Mouse (Mus musculus) E14TG2a.4 (cell line): Measurements from ENCODE around the gene Bcl9l.

Source experiments
- H3K27me3 ChIP-seq: 2 replicates; pipeline ENCODE4 v1.6.1; 2014; ENCODE audit warnings: low read length, control low read depth; ENCODE audit not compliant: insufficient read depth
- H3K36me3 ChIP-seq: 2 replicates; pipeline ENCODE4 v1.6.1; 2014; ENCODE audit warnings: low read length, control low read depth; ENCODE audit not compliant: insufficient read depth
- H3K4me1 ChIP-seq: replicated peaks from 2 replicates; pipeline ENCODE4 v1.6.1; 2014; ENCODE audit warnings: low read depth, low read length, control low read depth
- H3K4me3 ChIP-seq: replicated peaks from 2 replicates; pipeline ENCODE4 v1.5.1; 2014; ENCODE audit warnings: mild to moderate bottlenecking, low read length
- H3K9me3 ChIP-seq: 2 replicates; pipeline ENCODE4 v1.6.1; 2014; ENCODE audit warnings: low read length, control low read depth
- CTCF ChIP-seq: conservative IDR thresholded peaks from 2 replicates; pipeline ENCODE4 v1.5.1; 2014; ENCODE audit warnings: low read length
- NANOG ChIP-seq: IDR thresholded peaks from 2 replicates; pipeline ENCODE4 v1.6.1; 2014; ENCODE audit warnings: borderline replicate concordance, low read length, mixed read lengths
- POU5F1 ChIP-seq: IDR thresholded peaks from 2 replicates; pipeline ENCODE4 v1.6.1; 2014; ENCODE audit warnings: low read length, borderline replicate concordance

Bcl9l gene

GRCm38 (mm10) chr9:44517368-44517767 lies 34.7 kb downstream of the Bcl9l start:
- TF ChIP-seq CTCF (no peak), NANOG (no peak)
- Histone ChIP-seq H3K9me3 (no peaks in the 10 kb centered on the region), H3K36me3 (no peaks in the 10 kb centered on the region), H3K4me1 (peaks cover 25% of the 10 kb centered on the region), H3K4me3 (no peak overlapping the region), H3K27me3 (peaks cover 3% of the 10 kb centered on the region; the same call in 1 of the 2 replicates)

GRCm38 (mm10) chr9:44518068-44518467 lies 35.4 kb downstream of the Bcl9l start:
- Histone ChIP-seq H3K27me3 (peaks cover 3% of the 10 kb centered on the region; the same call in 1 of the 2 replicates), H3K4me1 (peaks cover 22% of the 10 kb centered on the region), H3K4me3 (no peak overlapping the region)

GRCm38 (mm10) chr9:44521927-44522326 lies 39.3 kb downstream of the Bcl9l start:
- Histone ChIP-seq H3K9me3 (no peaks in the 10 kb centered on the region), H3K36me3 (no peaks in the 10 kb centered on the region), H3K4me3 (no peak overlapping the region), H3K27me3 (no peaks in the 10 kb centered on the region), H3K4me1 (no peaks in the 10 kb centered on the region)
- no peak for TF ChIP-seq POU5F1

More at GRCm38 (mm10) chr9:44518068-44518467, 35.4 kb downstream of the Bcl9l start:
- Histone ChIP-seq H3K9me3 (no peaks in the 10 kb centered on the region), H3K36me3 (no peaks in the 10 kb centered on the region)
- TF ChIP-seq POU5F1, result no peak
- no peak for TF ChIP-seq CTCF
- TF ChIP-seq NANOG, result no peak

- Histone ChIP-seq H3K27me3 (no peaks in the 10 kb centered on the region), H3K4me3 (no peak overlapping the region), H3K4me1 (no peaks in the 10 kb centered on the region), H3K9me3 (no peaks in the 10 kb centered on the region), H3K36me3 (no peaks in the 10 kb centered on the region)
- no peak for TF ChIP-seq POU5F1
- TF ChIP-seq CTCF, result no peak
- no peak for TF ChIP-seq NANOG
Observed at GRCm38 (mm10) chr9:44523686-44524085, 41.1 kb downstream of the Bcl9l start.

GRCm38 (mm10) chr9:44524235-44524826 lies 41.7 kb downstream of the Bcl9l start:
- Histone ChIP-seq H3K4me1 (no peaks in the 10 kb centered on the region), H3K4me3 (no peak overlapping the region), H3K9me3 (no peaks in the 10 kb centered on the region), H3K36me3 (no peaks in the 10 kb centered on the region), H3K27me3 (no peaks in the 10 kb centered on the region)
- no peak for TF ChIP-seq POU5F1
- no peak for TF ChIP-seq CTCF
- TF ChIP-seq NANOG, result no peak

GRCm38 (mm10) chr9:44525001-44525400 lies 42.4 kb downstream of the Bcl9l start:
- no peaks in the 10 kb centered on the region for H3K27me3 ChIP-seq
- H3K4me3 ChIP-seq, result no peak overlapping the region
- no peaks in the 10 kb centered on the region for H3K9me3 ChIP-seq
- no peaks in the 10 kb centered on the region for H3K36me3 ChIP-seq
- TF ChIP-seq CTCF, result no peak
- TF ChIP-seq NANOG, result no peak
- no peaks in the 10 kb centered on the region for H3K4me1 ChIP-seq

- Histone ChIP-seq H3K4me3 (no peak overlapping the region), H3K4me1 (no peaks in the 10 kb centered on the region), H3K27me3 (no peaks in the 10 kb centered on the region), H3K9me3 (no peaks in the 10 kb centered on the region), H3K36me3 (no peaks in the 10 kb centered on the region)
- TF ChIP-seq CTCF (no peak), POU5F1 (no peak), NANOG (no peak)
Observed at GRCm38 (mm10) chr9:44525589-44525988, 43.0 kb downstream of the Bcl9l start.

GRCm38 (mm10) chr9:44526337-44527112 lies 43.9 kb downstream of the Bcl9l start:
- Histone ChIP-seq H3K27me3 (no peaks in the 10 kb centered on the region), H3K36me3 (no peaks in the 10 kb centered on the region), H3K4me1 (no peaks in the 10 kb centered on the region), H3K9me3 (no peaks in the 10 kb centered on the region; the same call in 1 of the 2 replicates), H3K4me3 (no peak overlapping the region)
- TF ChIP-seq NANOG (no peak), POU5F1 (no peak), CTCF (no peak)
